Mouse (Mus musculus): Measurements from ENCODE around the gene Snx5. TPM values are rescaled to one million over a fixed set of nuclear protein-coding genes. Genes with fewer than 3 reads are reported as not detected.
A peak's percentile ranks its signal among the peaks of the same experiment; 100 is the strongest.

The Snx5 gene
- total and polyA plus RNA-seq, 2 experiments from 2014 or later: 67.2 to 68.1 TPM

DNA sequence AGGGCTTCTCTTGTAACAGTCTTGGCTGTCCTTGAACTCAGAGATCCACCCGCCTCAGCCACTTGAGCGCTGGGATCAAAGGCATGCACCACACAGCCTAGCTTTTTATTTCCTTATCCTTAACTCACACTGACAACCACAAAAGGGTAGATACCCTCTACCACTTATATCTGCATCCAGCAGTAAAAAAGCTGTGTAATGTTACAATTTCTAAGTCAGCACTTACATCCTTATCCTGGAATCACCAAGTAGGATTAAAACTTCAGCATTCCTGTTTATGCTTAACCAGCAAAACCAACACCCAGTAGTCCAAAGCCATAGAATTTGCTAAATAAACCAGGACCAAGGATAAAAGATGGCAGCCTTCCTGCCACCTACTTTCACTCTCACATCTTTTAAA lies 7.9 kb downstream of the Snx5 start:
- no peak for TF ChIP-seq CTCF (IDR thresholded peaks at IDR 0.05; ENCODE audit: low read depth)
- Histone ChIP-seq H3K4me3 (ENCODE audit: low read length) (no peak overlapping the region), H3K36me3 (ENCODE audit: insufficient read depth, low read length) (peaks cover 13% of the 10 kb centered on the region; the same call in 1 of the 2 replicates), H3K27me3 (ENCODE audit: insufficient read depth, low read length) (no peaks in the 10 kb centered on the region), H3K9me3 (ENCODE audit: low read length) (no peaks in the 10 kb centered on the region), H3K4me1 (ENCODE audit: insufficient read depth, low read length) (0 out of 2 replicates have a peak, but pooled peaks cover under 1% of the 10 kb centered on the region), H3K9ac (replicated peaks; ENCODE audit: low read length) (no peak overlapping the region), H3K27ac (no peak overlapping the region), H3K4me2 (ENCODE audit: low read depth, low read length) (no peak overlapping the region)
- no peak for DNase-seq (ENCODE audit: low spot score)
- no peak for ATAC-seq
- 91% methylated on average over 2 of the region's 2 CpGs for WGBS

DNA sequence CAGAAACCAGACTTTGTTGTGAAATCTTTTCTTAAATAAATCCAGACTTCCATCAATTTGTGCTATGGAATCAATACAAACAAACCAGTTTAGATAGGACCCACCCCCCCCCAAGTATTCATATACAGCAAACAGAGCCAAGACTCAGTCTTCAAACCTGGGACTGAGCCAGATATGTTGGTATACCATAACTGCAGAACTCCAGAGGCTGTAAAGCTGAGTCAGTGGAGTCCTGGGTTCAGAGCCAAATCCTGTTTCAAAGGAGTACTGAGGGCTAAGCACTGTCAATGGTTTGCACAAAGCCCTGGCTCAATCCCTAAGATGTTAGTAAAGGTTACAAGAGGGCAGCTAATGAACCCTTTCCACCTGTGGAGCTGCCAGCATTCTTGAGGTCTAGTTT lies 20.6 kb downstream of the Snx5 start:
- Histone ChIP-seq H3K4me1 (ENCODE audit: insufficient read depth, low read length) (no peaks in the 10 kb centered on the region), H3K36me3 (ENCODE audit: insufficient read depth, low read length) (peaks cover 44% of the 10 kb centered on the region), H3K27ac (no peak overlapping the region), H3K9me3 (ENCODE audit: low read length) (no peaks in the 10 kb centered on the region), H3K4me3 (ENCODE audit: low read length) (no peak overlapping the region), H3K9ac (replicated peaks; ENCODE audit: low read length) (no peak overlapping the region), H3K4me2 (ENCODE audit: low read depth, low read length) (no peak overlapping the region), H3K27me3 (ENCODE audit: insufficient read depth, low read length) (no peaks in the 10 kb centered on the region)
- no peak for DNase-seq (ENCODE audit: low spot score)
- no peak for ATAC-seq
- no peak for TF ChIP-seq CTCF (IDR thresholded peaks at IDR 0.05; ENCODE audit: low read depth)

DNA sequence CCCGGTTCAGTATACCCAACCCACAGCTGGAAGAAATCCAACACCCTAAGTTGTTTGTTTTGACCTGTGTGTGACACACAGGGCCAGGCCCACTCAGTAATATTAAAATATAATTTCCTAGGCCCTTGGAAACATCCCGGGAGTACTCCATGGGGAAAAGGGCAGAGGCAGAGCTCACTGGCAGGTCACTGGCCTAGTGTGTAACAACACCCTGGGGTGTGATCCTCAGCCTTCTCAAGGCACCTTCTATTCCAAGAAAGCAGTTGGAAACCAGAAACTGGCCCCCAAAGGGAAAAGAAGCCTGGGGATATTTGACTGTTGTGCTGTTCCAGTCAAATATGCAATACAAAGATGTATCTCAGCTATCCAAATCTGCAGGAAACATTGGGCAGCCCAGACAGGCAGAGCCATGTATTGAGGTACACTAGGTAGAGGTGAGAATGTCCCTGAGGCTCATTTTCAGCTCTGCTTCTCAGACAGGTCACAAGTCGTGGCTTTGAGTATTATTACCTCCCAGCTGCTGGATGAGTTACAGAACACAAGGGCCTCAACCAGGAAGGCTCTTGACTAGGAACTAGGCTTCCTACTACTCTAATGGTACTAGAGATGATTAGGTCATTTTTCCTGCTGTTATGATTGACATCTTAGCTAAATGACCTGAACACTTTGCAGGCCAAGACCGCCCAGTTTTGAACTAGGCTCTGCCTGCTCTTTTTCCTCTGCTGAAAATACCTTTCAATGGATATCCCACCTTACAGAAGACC lies 21.9 kb downstream of the Snx5 start:
- ATAC-seq: no peak; the same call in 1 of the 2 replicates
- WGBS: 44% methylated on average over 4 of the region's 4 CpGs
- no peaks in the 10 kb centered on the region for H3K27me3 ChIP-seq (ENCODE audit: insufficient read depth, low read length)
- TF ChIP-seq CTCF (IDR thresholded peaks at IDR 0.05; ENCODE audit: low read depth): no peak
- H3K9ac ChIP-seq (replicated peaks; ENCODE audit: low read length): no peak overlapping the region
- H3K4me2 ChIP-seq (ENCODE audit: low read depth, low read length): no peak overlapping the region
- H3K4me3 ChIP-seq (ENCODE audit: low read length): no peak overlapping the region
- no peaks in the 10 kb centered on the region for H3K4me1 ChIP-seq (ENCODE audit: insufficient read depth, low read length)
- H3K27ac ChIP-seq: 0 out of 2 replicates have a peak overlapping the region, but pooled peaks have one; percentile 7
- no peaks in the 10 kb centered on the region for H3K9me3 ChIP-seq (ENCODE audit: low read length)
- no peak for DNase-seq (ENCODE audit: low spot score)
- H3K36me3 ChIP-seq (ENCODE audit: insufficient read depth, low read length): peaks cover 42% of the 10 kb centered on the region

DNA sequence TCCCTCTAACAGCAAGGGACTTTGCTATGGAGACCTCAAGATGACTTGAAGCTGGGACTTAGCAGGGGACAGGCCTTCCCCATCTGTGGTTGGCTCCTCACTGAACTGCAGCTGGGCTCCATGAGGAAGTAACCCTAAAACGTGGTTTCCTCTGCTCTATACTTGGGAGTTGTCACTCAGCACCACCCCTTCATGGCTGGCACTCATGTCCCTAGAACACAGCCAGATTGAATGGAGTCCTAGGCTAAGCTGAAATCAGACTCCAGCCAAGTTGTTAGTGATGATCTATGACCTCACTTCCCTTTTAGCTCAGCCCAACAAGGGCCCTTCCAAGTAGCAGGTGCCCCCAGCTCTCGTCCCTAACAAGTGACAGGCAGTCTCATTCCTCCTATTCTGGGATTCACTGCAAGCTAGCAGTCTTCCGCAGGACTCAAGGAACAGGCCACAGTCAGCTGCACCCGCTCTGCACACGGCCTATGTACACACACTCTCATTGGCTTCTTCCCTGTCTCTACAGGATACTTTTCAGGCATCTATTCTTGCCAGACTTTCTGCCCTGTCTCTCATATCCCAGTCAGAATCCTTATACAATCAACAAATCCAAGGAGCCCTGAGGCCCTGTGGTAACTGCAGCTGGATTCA lies 23.2 kb downstream of the Snx5 start:
- 40% methylated on average over 5 of the region's 5 CpGs for WGBS
- peaks cover 29% of the 10 kb centered on the region for H3K36me3 ChIP-seq (ENCODE audit: insufficient read depth, low read length)
- no peaks in the 10 kb centered on the region for H3K27me3 ChIP-seq (ENCODE audit: insufficient read depth, low read length)
- peak; percentile 43; the same call in 1 of the 2 replicates for ATAC-seq
- peak overlapping the region; percentile 29; the same call in 1 of the 2 replicates for H3K27ac ChIP-seq
- no peaks in the 10 kb centered on the region for H3K4me1 ChIP-seq (ENCODE audit: insufficient read depth, low read length)
- no peak overlapping the region for H3K4me3 ChIP-seq (ENCODE audit: low read length)
- no peak for TF ChIP-seq CTCF (IDR thresholded peaks at IDR 0.05; ENCODE audit: low read depth)
- no peak for DNase-seq (ENCODE audit: low spot score)
- no peak overlapping the region for H3K9ac ChIP-seq (replicated peaks; ENCODE audit: low read length)
- no peak overlapping the region for H3K4me2 ChIP-seq (ENCODE audit: low read depth, low read length)
- H3K9me3 ChIP-seq (ENCODE audit: low read length): no peaks in the 10 kb centered on the region

DNA sequence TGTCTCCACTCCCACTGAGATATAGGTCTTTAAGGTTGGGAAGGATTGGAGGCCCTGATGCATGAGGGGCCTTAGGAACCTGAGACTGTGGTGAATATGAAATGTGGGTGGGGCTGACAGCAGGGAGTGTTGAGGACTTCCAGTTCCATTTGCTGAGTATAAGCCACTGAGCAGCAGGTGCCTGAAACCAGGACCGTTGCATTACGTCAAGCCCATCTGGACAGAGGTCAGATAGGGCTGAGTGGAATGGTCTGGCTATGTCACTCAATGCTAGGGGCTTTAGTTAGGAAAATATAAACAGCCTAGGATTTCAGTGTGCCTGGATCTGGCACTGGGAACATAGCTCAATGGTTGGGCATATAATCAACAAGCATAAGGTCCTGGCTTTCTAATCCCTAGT lies 24.4 kb downstream of the Snx5 start:
- Histone ChIP-seq H3K27me3 (ENCODE audit: insufficient read depth, low read length) (no peaks in the 10 kb centered on the region), H3K36me3 (ENCODE audit: insufficient read depth, low read length) (peaks cover 24% of the 10 kb centered on the region), H3K4me2 (ENCODE audit: low read depth, low read length) (no peak overlapping the region), H3K4me1 (ENCODE audit: insufficient read depth, low read length) (no peaks in the 10 kb centered on the region), H3K9ac (replicated peaks; ENCODE audit: low read length) (no peak overlapping the region), H3K4me3 (ENCODE audit: low read length) (no peak overlapping the region), H3K9me3 (ENCODE audit: low read length) (no peaks in the 10 kb centered on the region), H3K27ac (no peak overlapping the region)
- WGBS: 69% methylated on average over 2 of the region's 2 CpGs
- TF ChIP-seq CTCF (IDR thresholded peaks at IDR 0.05; ENCODE audit: low read depth): no peak
- ATAC-seq (no peak), DNase-seq (ENCODE audit: low spot score) (no peak)

DNA sequence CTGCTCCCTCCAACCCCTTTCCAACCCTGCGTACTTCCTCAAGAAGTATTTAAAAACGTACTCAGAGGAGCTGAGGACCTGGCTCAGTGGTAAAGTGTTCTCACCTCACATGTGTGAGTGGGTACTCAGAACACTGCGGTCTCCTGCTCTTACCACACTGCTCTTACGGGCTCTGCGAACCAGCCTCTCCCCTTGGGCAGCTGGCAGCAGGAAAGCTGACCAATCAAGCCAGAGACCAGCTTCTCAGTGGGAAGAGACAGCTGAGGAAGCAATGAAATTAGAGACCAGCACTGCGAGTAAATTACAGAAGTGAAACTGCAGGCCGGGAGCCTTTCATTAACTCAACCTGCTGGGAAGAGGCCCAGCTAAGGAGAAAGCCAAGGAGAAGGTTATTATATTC lies 25.2 kb downstream of the Snx5 start:
- Histone ChIP-seq H3K4me2 (ENCODE audit: low read depth, low read length) (no peak overlapping the region), H3K27ac (no peak overlapping the region), H3K36me3 (ENCODE audit: insufficient read depth, low read length) (peaks cover 18% of the 10 kb centered on the region), H3K4me3 (ENCODE audit: low read length) (no peak overlapping the region), H3K4me1 (ENCODE audit: insufficient read depth, low read length) (no peaks in the 10 kb centered on the region), H3K27me3 (ENCODE audit: insufficient read depth, low read length) (no peaks in the 10 kb centered on the region), H3K9ac (replicated peaks; ENCODE audit: low read length) (no peak overlapping the region), H3K9me3 (ENCODE audit: low read length) (no peaks in the 10 kb centered on the region)
- 64% methylated on average over 7 of the region's 7 CpGs for WGBS
- TF ChIP-seq CTCF (IDR thresholded peaks at IDR 0.05; ENCODE audit: low read depth): no peak
- ATAC-seq: no peak
- DNase-seq (ENCODE audit: low spot score): no peak
